Mouse (Mus musculus) left cerebral cortex, adult 2 months (tissue): ENCODE results near the gene Yif1b. TPM values are rescaled to one million over a fixed set of nuclear protein-coding genes. Genes with fewer than 3 reads are reported as not detected.
"Not testable (repeated sequence)": the region's sequence is repeated elsewhere in the genome, so short reads cannot be mapped to it uniquely, and the experiment has no call there.

Experiments used
- DNase-seq, 2 experiments: peaks; one replicate each; pipeline ENCODE4 v3.0.0; 2021 to 2022; ENCODE audit warnings: low spot score in 2 of 2, mixed read lengths in 1 of 2; ENCODE audit errors: extremely low spot score in 1 of 2
- H3K27ac ChIP-seq: fragments of 200-600 bp; 2 replicates; pipeline ENCODE4 v1.8.1; 2022
- H3K4me3 ChIP-seq: fragments of 200-600 bp; 2 replicates; pipeline ENCODE4 v1.8.1; 2022
- CTCF ChIP-seq: fragments of 200-600 bp; IDR thresholded peaks from 2 replicates; pipeline ENCODE4 v1.8.1; 2022; ENCODE audit warnings: antibody characterized with exemption, mild to moderate bottlenecking, moderate library complexity
- intact Hi-C: fragments of 180-260 bp; cut with DNase I; formaldehyde crosslinking; loops from one replicate; pipeline ENCODE4 v1.15.1; 2025
- total RNA-seq, 2 experiments: library from RNA; stranded (reverse); gene quantifications; 2 replicates each; pipeline ENCODE4 v1.2.3; 2021

Gene Yif1b
- total RNA-seq, 2 experiments from 2014 or later, result 44.3 to 47.2 TPM

GRCm38 (mm10) chr7:29224756-29225394 is 13.3 kb upstream of the Yif1b start:
- peak in 1 of 2 experiments; percentile 51 for DNase-seq
- Histone ChIP-seq H3K27ac (no peak overlapping the region), H3K4me3 (peak overlapping the region; percentile 28)
- intact Hi-C loops, result no loop called here
- TF ChIP-seq CTCF, result no peak

- H3K27ac ChIP-seq, result 0 out of 2 replicates have a peak overlapping the region, but pooled peaks have one; percentile 33
- peak overlapping the region; percentile 28 for H3K4me3 ChIP-seq
- DNase-seq, result no peak
These were observed 12.6 kb upstream of the Yif1b start for GRCm38 (mm10) chr7:29225520-29225919.

GRCm38 (mm10) chr7:29228202-29228601 is 9.9 kb upstream of the Yif1b start:
- intact Hi-C loops, result no loop called here
- no peak for TF ChIP-seq CTCF
- H3K27ac ChIP-seq, result no peak overlapping the region
- H3K4me3 ChIP-seq, result no peak overlapping the region
- DNase-seq, result no peak

More at GRCm38 (mm10) chr7:29225520-29225919, 12.6 kb upstream of the Yif1b start:
- no peak for TF ChIP-seq CTCF
- intact Hi-C loops, result no loop called here

- no peak overlapping the region for H3K27ac ChIP-seq
- no peak for TF ChIP-seq CTCF
- intact Hi-C loops, result no loop called here
- no peak overlapping the region for H3K4me3 ChIP-seq
- DNase-seq, result no peak
These were observed 7.6 kb upstream of the Yif1b start for GRCm38 (mm10) chr7:29230560-29230959.

DNA sequence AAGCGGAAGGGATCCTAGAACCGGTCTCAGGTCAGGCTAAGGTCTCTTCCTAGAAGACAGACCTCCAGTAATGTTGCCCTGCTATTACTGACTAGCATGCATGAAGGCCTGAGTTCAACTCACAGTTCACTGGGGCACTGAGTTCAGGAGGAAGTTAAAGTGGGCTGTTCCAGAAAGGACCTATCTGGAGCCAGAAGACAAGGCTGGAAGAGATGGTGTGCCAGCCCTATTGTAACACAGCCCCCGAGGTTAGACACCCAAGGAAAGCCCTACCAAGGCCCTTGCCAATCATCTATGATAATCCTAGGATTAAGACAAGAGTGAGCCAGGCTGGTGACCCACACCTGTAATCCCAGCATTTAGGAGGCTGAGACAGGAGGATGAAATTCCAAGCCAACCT is 6.6 kb upstream of the Yif1b start:
- no peak for TF ChIP-seq CTCF
- no peak for DNase-seq
- intact Hi-C loops, result no loop called here
- no peak overlapping the region; the same call in 1 of the 2 replicates for H3K27ac ChIP-seq
- H3K4me3 ChIP-seq, result peak overlapping the region; percentile 63; the same call in 1 of the 2 replicates

- TF ChIP-seq CTCF, result no peak
- intact Hi-C loops, result no loop called here
- Histone ChIP-seq H3K27ac (peak within 1 kb of the TSS; percentile 59), H3K4me3 (peak within 1 kb of the TSS; percentile 63)
- peak in 1 of 2 experiments; percentile 45 for DNase-seq
These were observed 5.7 kb upstream of the Yif1b start, which contains the start of gene Kcnk6 for GRCm38 (mm10) chr7:29232247-29233013. Kcnk6 (minus strand) TSS chr7:29232515.

DNA sequence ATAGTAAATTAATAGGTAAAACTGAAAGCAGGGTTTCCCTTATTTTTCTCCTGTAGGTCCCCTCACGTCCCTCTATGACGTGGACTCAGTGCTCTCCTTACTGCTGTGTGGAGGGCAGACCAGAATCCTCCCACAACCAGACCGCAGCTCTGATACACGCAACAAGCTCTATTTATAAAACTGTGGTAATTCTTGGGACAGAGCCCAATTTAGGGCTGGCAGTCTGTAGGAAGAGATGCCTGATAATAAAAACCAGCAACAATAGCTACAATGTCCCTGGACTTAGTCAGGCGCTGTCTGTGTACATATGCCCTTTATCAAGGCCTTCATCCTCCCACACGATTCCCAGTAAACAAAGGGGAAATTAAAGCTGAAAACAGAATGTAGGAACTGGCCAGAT is 4.4 kb upstream of the Yif1b start:
- no peak overlapping the region for H3K4me3 ChIP-seq
- TF ChIP-seq CTCF, result no peak
- H3K27ac ChIP-seq, result no peak overlapping the region
- no peak for DNase-seq
- intact Hi-C loops, result no loop called here

GRCm38 (mm10) chr7:29234661-29235060 is 3.5 kb upstream of the Yif1b start:
- intact Hi-C loops, result no loop called here

GRCm38 (mm10) chr7:29236593-29236992 is 1.5 kb upstream of the Yif1b start:
- DNase-seq, result no peak
- Histone ChIP-seq H3K27ac (no peak overlapping the region), H3K4me3 (no peak overlapping the region)
- no peak for TF ChIP-seq CTCF
- intact Hi-C loops, result no loop called here

More at GRCm38 (mm10) chr7:29234661-29235060, 3.5 kb upstream of the Yif1b start:
- no peak overlapping the region for H3K27ac ChIP-seq
- DNase-seq, result no peak
- TF ChIP-seq CTCF, result peak; percentile 37
- no peak overlapping the region for H3K4me3 ChIP-seq

- H3K27ac ChIP-seq, result peak overlapping the region; percentile 85
- peak overlapping the region; percentile 75 for H3K4me3 ChIP-seq
- DNase-seq, intact Hi-C loops: not testable (repeated sequence)
These were observed 533 bp upstream of the Yif1b start for GRCm38 (mm10) chr7:29237596-29237995.

- Histone ChIP-seq H3K27ac (no peak overlapping the region), H3K4me3 (no peak overlapping the region)
- no peak for DNase-seq
- intact Hi-C loops, result loop anchor here (5.0 kb wide), 1 partner anchor 193 kb away; no protein-coding TSS in a partner anchor
- TF ChIP-seq CTCF, result peak; percentile 53
These were observed 6.7 kb downstream of the Yif1b start for GRCm38 (mm10) chr7:29244732-29245416.

DNA sequence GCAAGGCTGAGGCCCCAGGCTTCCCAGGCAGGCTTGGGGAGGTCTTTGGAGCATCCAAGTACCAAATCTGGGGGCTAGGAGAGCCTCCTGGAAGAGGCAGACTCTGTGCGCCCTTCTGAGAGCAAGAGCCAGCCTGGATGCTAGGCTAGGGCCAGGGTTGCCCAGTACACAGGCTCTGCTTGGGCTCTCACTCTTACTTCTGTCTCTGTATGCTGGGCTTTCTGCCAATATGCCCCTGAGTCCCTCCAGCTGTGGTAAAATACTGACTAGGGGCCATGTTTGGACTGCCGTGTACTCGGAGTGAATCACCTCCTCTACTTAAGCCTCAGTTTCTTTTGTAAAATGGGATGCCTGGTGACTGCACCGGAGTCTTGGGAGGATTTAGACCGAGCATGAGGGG is 7.9 kb downstream of the Yif1b start:
- intact Hi-C loops, result loop anchor here (2.0 to 5.0 kb wide), 2 partner anchors 55 to 194 kb away; no protein-coding TSS in a partner anchor
- no peak for TF ChIP-seq CTCF
- Histone ChIP-seq H3K27ac (no peak overlapping the region), H3K4me3 (no peak overlapping the region)
- DNase-seq, result no peak
